Mouse (Mus musculus): Measurements from ENCODE around the gene Tes. TPM values are rescaled to one million over a fixed set of nuclear protein-coding genes. Genes with fewer than 3 reads are reported as not detected.

Tes gene
- total RNA-seq, 2 experiments from 2014 or later: 12.2 to 22.7 TPM

GRCm38 (mm10) chr6:17152551-17152950 lies 87.6 kb downstream of the Tes start:
- no peak for DNase-seq (ENCODE audit: low spot score in 2 of 2)

Other genes with a start within 250 kb of the Tes start
- 1 to 10 TPM; 1.3 to 1.6 TPM for gene Tfec, start 166.7 kb upstream of the Tes start, total RNA-seq (2021)
- gene Cav2, start 216.0 kb downstream of the Tes start, total RNA-seq (2021): 10 to 100 TPM; 21.0 to 24.1 TPM
- 100 to 1,000 TPM; 172 to 175 TPM for gene Cav1, start 241.2 kb downstream of the Tes start, total RNA-seq (2021)